Mouse (Mus musculus): ENCODE results near the gene Fmnl1. TPM values are rescaled to one million over a fixed set of nuclear protein-coding genes. Genes with fewer than 3 reads are reported as not detected.

Gene Fmnl1
- polyA plus RNA-seq, 1 experiment from 2014 or later: 5.9 TPM

DNA sequence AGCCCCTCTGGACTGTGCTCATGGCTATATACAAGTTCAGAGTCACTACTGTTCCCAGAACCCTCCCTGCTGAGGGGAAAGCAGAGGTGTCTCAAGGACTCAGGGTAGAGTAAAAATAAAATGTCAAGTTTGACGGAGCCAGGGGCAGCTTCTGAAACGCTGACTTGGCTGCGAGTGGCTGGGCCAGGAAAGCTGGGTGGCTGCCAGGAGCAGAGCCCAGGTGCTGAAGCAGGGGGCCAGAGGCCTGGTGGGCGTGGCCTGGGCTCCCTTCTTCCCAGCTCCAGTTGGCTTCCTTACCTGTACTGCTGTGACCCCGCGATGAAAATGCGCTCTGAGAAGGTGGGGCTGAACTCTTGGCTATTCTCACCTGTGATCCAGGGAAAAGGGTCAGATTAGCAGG, 69.8 kb downstream of the Fmnl1 start:
- Histone ChIP-seq H3K4me2 (ENCODE audit: low read depth, low read length) (no peak overlapping the region), H3K36me3 (replicated peaks; ENCODE audit: insufficient read depth, low read length) (peaks cover 12% of the 10 kb centered on the region), H3K4me1 (ENCODE audit: insufficient read depth) (no peaks in the 10 kb centered on the region; the same call in 1 of the 2 replicates), H3K4me3 (ENCODE audit: low read depth, low read length) (no peak overlapping the region), H3K9ac (replicated peaks) (no peak overlapping the region), H3K27ac (ENCODE audit: low read depth) (no peak overlapping the region), H3K27me3 (ENCODE audit: insufficient read depth, low read length) (no peaks in the 10 kb centered on the region), H3K9me3 (ENCODE audit: low read length) (no peaks in the 10 kb centered on the region)
- DNase-seq (no peak), ATAC-seq (no peak)
- TF ChIP-seq EP300 (IDR thresholded peaks at IDR 0.05; ENCODE audit: low read depth): no peak
- no peak for TF ChIP-seq CTCF (IDR thresholded peaks at IDR 0.05; ENCODE audit: low read depth)
- WGBS (ENCODE audit: insufficient replicate concordance): 59% methylated on average over 7 of the region's 7 CpGs

DNA sequence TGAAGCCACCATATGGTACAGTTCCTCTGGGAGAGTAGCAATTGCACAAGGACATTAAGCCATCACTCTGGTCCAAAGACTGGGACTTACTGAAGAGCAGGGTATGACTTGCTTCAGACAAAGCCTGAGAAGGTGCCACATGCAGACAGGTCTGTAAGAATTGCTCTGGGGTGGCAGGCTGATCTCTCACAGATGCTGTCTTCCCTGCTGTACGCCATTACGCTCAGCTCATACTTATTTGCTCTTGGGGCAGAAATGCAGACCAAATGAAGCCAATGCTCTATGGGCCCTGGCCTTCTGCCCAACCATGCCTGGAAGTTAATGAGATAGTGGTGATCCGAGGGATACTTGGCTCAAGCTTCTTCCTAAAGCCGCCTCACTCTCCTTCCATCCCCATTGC, 73.9 kb downstream of the Fmnl1 start:
- no peak for ATAC-seq
- no peak for DNase-seq
- TF ChIP-seq EP300 (IDR thresholded peaks at IDR 0.05; ENCODE audit: low read depth) (no peak), CTCF (IDR thresholded peaks at IDR 0.05; ENCODE audit: low read depth) (no peak)

DNA sequence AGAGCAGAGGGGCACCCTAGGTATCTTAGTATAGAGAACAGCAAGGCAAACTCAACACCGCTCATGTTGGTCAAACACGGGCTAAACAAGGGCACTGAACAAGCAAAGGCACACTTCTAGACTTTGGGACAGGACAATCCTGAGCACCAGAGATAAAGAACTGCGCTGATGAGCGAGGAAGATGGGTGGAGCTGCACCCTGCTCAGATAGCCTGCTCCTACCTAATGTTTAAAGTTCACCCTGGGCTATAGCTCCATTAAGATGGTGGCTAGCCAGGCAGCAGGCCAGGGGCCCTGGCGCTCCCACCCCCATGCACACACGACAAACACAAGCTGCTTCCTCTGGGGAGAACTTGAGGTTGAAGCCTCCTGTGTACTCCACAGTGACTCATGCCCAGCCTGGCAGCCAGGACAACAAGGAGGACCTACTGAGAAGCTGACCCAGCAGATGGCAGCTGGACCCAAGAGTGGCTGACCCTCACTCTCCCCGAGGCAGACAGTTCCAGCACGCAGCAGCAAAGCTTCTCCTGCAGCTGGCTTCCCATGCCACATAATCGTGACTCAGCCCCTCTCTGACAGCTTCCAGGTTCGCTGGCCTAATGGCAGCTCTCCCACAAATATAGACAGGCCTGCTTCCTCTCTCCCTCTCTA, 75.3 kb downstream of the Fmnl1 start:
- peak overlapping the region; percentile 44 for H3K27ac ChIP-seq (ENCODE audit: low read depth)
- H3K4me2 ChIP-seq (ENCODE audit: low read depth, low read length): no peak overlapping the region
- no peaks in the 10 kb centered on the region; the same call in 1 of the 2 replicates for H3K36me3 ChIP-seq (replicated peaks; ENCODE audit: insufficient read depth, low read length)
- no peaks in the 10 kb centered on the region for H3K27me3 ChIP-seq (ENCODE audit: insufficient read depth, low read length)
- TF ChIP-seq CTCF (IDR thresholded peaks at IDR 0.05; ENCODE audit: low read depth) (no peak), EP300 (IDR thresholded peaks at IDR 0.05; ENCODE audit: low read depth) (no peak)
- ATAC-seq (peak; percentile 51; the same call in 1 of the 2 replicates), DNase-seq (peak; percentile 22)
- H3K4me3 ChIP-seq (ENCODE audit: low read depth, low read length): no peak overlapping the region
- H3K9ac ChIP-seq (replicated peaks): no peak overlapping the region
- WGBS (ENCODE audit: insufficient replicate concordance): 28% methylated on average over 10 of the region's 10 CpGs
- H3K9me3 ChIP-seq (ENCODE audit: low read length): no peaks in the 10 kb centered on the region
- peaks cover 15% of the 10 kb centered on the region for H3K4me1 ChIP-seq (ENCODE audit: insufficient read depth)

More for the DNA sequence above, 73.9 kb downstream of the Fmnl1 start:
- H3K4me3 ChIP-seq (ENCODE audit: low read depth, low read length): no peak overlapping the region
- H3K9ac ChIP-seq (replicated peaks): no peak overlapping the region
- no peak overlapping the region for H3K27ac ChIP-seq (ENCODE audit: low read depth)
- no peaks in the 10 kb centered on the region; the same call in 1 of the 2 replicates for H3K36me3 ChIP-seq (replicated peaks; ENCODE audit: insufficient read depth, low read length)
- WGBS (ENCODE audit: insufficient replicate concordance): 81% methylated on average over 4 of the region's 4 CpGs
- no peaks in the 10 kb centered on the region for H3K9me3 ChIP-seq (ENCODE audit: low read length)
- H3K27me3 ChIP-seq (ENCODE audit: insufficient read depth, low read length): no peaks in the 10 kb centered on the region
- H3K4me2 ChIP-seq (ENCODE audit: low read depth, low read length): no peak overlapping the region
- H3K4me1 ChIP-seq (ENCODE audit: insufficient read depth): peaks cover 15% of the 10 kb centered on the region

DNA sequence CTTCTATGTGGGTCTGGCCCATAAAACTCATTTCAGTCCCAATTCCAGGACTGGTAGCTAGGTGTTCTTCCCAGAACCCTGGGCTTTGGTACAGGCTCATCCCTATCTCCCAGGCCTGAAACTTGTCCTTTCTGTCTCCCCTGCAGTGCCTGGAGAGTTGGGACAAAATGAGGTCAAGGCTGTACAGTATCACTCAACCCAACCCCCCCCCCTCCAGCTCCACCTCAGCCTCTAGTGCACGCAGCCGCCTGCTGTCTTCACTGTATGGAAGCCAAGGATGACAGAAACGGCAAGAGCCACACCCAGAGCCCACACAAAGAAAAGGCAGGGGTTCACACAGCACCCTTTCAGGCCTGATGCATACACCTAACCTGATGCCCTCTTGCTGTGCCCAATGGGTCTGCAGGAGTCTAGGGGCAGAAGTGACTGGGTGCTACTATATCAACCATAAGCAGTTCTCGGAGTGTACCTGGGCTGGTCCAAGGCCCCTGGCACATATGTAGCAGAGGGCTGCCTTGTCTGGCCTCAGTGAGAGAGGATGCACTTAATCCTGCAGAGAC, 75.9 kb downstream of the Fmnl1 start:
- H3K4me1 ChIP-seq (ENCODE audit: insufficient read depth): peaks cover 15% of the 10 kb centered on the region
- H3K9ac ChIP-seq (replicated peaks): no peak overlapping the region
- ATAC-seq (no peak; the same call in 1 of the 2 replicates), DNase-seq (no peak)
- TF ChIP-seq CTCF (IDR thresholded peaks at IDR 0.05; ENCODE audit: low read depth) (no peak), EP300 (IDR thresholded peaks at IDR 0.05; ENCODE audit: low read depth) (no peak)
- 61% methylated on average over 4 of the region's 4 CpGs for WGBS (ENCODE audit: insufficient replicate concordance)
- H3K27ac ChIP-seq (ENCODE audit: low read depth): peak overlapping the region; percentile 44
- H3K4me3 ChIP-seq (ENCODE audit: low read depth, low read length): no peak overlapping the region
- no peaks in the 10 kb centered on the region; the same call in 1 of the 2 replicates for H3K36me3 ChIP-seq (replicated peaks; ENCODE audit: insufficient read depth, low read length)
- H3K27me3 ChIP-seq (ENCODE audit: insufficient read depth, low read length): no peaks in the 10 kb centered on the region
- H3K9me3 ChIP-seq (ENCODE audit: low read length): no peaks in the 10 kb centered on the region
- H3K4me2 ChIP-seq (ENCODE audit: low read depth, low read length): no peak overlapping the region

DNA sequence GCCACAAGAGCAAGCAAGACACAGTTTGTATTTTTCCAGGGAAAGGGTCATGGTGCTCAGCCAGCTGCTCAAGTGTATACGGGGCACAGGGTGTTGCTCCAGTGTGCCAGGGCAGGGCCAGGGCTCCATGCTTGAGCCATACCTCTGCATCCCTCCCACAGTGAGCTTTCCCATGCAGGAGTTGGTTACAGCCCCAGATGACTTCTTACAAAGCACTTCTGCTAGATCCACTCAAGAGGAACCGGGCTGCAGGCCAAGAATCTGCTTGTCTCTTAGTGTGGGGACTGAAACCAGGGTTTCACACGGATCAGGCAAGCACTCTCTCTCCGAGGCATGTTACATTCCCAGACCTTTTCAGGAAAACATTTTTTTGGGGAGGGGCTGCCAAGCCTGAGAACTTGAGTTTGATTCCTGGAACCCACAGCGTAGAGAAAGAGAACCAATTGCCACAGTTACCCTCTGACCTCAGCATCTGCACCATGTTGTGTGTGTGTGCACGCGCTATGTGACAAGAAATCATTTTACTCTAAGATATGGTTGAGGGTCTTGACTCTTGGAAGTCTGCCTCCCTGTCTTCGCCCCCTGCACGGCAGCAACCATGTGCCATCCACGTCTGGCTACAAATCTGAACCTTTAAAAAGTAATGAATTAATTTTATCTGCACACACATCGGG, 76.7 kb downstream of the Fmnl1 start:
- DNase-seq: no peak
- H3K9me3 ChIP-seq (ENCODE audit: low read length): no peaks in the 10 kb centered on the region
- 78% methylated on average over 11 of the region's 11 CpGs for WGBS (ENCODE audit: insufficient replicate concordance)
- no peak overlapping the region for H3K9ac ChIP-seq (replicated peaks)
- no peaks in the 10 kb centered on the region; the same call in 1 of the 2 replicates for H3K36me3 ChIP-seq (replicated peaks; ENCODE audit: insufficient read depth, low read length)
- H3K27ac ChIP-seq (ENCODE audit: low read depth): no peak overlapping the region
- TF ChIP-seq EP300 (IDR thresholded peaks at IDR 0.05; ENCODE audit: low read depth) (no peak), CTCF (IDR thresholded peaks at IDR 0.05; ENCODE audit: low read depth) (no peak)
- peaks cover 15% of the 10 kb centered on the region for H3K4me1 ChIP-seq (ENCODE audit: insufficient read depth)
- no peak overlapping the region for H3K4me2 ChIP-seq (ENCODE audit: low read depth, low read length)
- H3K27me3 ChIP-seq (ENCODE audit: insufficient read depth, low read length): no peaks in the 10 kb centered on the region
- ATAC-seq: no peak
- no peak overlapping the region for H3K4me3 ChIP-seq (ENCODE audit: low read depth, low read length)

Other genes with a start within 250 kb of the Fmnl1 start
- 3.2 and 3.4 TPM in 2 replicates for gene Kif18b, start 246.0 kb upstream of the Fmnl1 start, polyA plus RNA-seq (2015; fragmentation: Nextera tagmentation; extraction: Ambion mirVana)
- gene C1ql1, start 224.4 kb upstream of the Fmnl1 start, polyA plus RNA-seq (2015; fragmentation: Nextera tagmentation; extraction: Ambion mirVana): 0.12 TPM in 1 of 2 replicates, not detected in the other
- 37.5 and 37.7 TPM in 2 replicates for gene Nmt1, start 142.9 kb upstream of the Fmnl1 start, polyA plus RNA-seq (2015; fragmentation: Nextera tagmentation; extraction: Ambion mirVana)
- gene Dcakd, start 142.8 kb upstream of the Fmnl1 start, polyA plus RNA-seq (2015; fragmentation: Nextera tagmentation; extraction: Ambion mirVana): 32.3 and 32.5 TPM in 2 replicates
- gene Plcd3, start 69.4 kb upstream of the Fmnl1 start, polyA plus RNA-seq (2015; fragmentation: Nextera tagmentation; extraction: Ambion mirVana): 0.82 and 0.85 TPM in 2 replicates
- 56.5 and 57.0 TPM in 2 replicates for gene Acbd4, start 69.4 kb upstream of the Fmnl1 start, polyA plus RNA-seq (2015; fragmentation: Nextera tagmentation; extraction: Ambion mirVana)
- 2.6 and 2.7 TPM in 2 replicates for gene Hexim1, start 54.9 kb upstream of the Fmnl1 start, polyA plus RNA-seq (2015; fragmentation: Nextera tagmentation; extraction: Ambion mirVana)
- gene Hexim2, start 38.7 kb upstream of the Fmnl1 start, polyA plus RNA-seq (2015; fragmentation: Nextera tagmentation; extraction: Ambion mirVana): 3.4 and 3.7 TPM in 2 replicates
- 0.09 TPM in 1 of 2 replicates, not detected in the other for gene 1700023F06Rik, start 37.5 kb downstream of the Fmnl1 start, polyA plus RNA-seq (2015; fragmentation: Nextera tagmentation; extraction: Ambion mirVana)
- gene Spata32, start 47.3 kb downstream of the Fmnl1 start, polyA plus RNA-seq (2015; fragmentation: Nextera tagmentation; extraction: Ambion mirVana): not detected in 2 replicates
- 0.67 and 0.78 TPM in 2 replicates for gene Map3k14, start 96.4 kb downstream of the Fmnl1 start, polyA plus RNA-seq (2015; fragmentation: Nextera tagmentation; extraction: Ambion mirVana)
- gene Arhgap27, start 192.6 kb downstream of the Fmnl1 start, polyA plus RNA-seq (2015; fragmentation: Nextera tagmentation; extraction: Ambion mirVana): 3.2 and 3.3 TPM in 2 replicates
- 2.1 and 2.3 TPM in 2 replicates for gene Plekhm1, start 241.6 kb downstream of the Fmnl1 start, polyA plus RNA-seq (2015; fragmentation: Nextera tagmentation; extraction: Ambion mirVana)

All from liver, postnatal 0 days (tissue).